Mouse (Mus musculus): ENCODE results near the gene Nat8f7. TPM values are rescaled to one million over a fixed set of nuclear protein-coding genes. Genes with fewer than 3 reads are reported as not detected.

Gene Nat8f7
- not detected in 2 replicates for polyA plus RNA-seq (2012; rRNA removed)

GRCm38 (mm10) chr6:85713105-85713504, at the start of gene Nat8f7:
Gene Nat8f7 (minus strand): TSS chr6:85713205.

Other genes with a start within 250 kb of the Nat8f7 start
- 2.9 and 3.3 TPM in 2 replicates for gene Fbxo41, start 210.2 kb downstream of the Nat8f7 start, polyA plus RNA-seq (2012; rRNA removed)
- 0.05 TPM in 1 of 2 replicates, not detected in the other for gene Egr4, start 199.6 kb downstream of the Nat8f7 start, polyA plus RNA-seq (2012; rRNA removed)
- gene Alms1, start 125.7 kb downstream of the Nat8f7 start, polyA plus RNA-seq (2012; rRNA removed) = 7.8 and 9.6 TPM in 2 replicates
- 0.02 TPM in 1 of 2 replicates, not detected in the other for gene Nat8f3, start 52.5 kb upstream of the Nat8f7 start, polyA plus RNA-seq (2012; rRNA removed)
- gene Nat8f6, start 107.7 kb upstream of the Nat8f7 start, polyA plus RNA-seq (2012; rRNA removed) = not detected in 2 replicates
- gene Nat8f5, start 107.8 kb upstream of the Nat8f7 start, polyA plus RNA-seq (2012; rRNA removed) = not detected in 2 replicates
- not detected in 2 replicates for gene Nat8, start 118.9 kb upstream of the Nat8f7 start, polyA plus RNA-seq (2012; rRNA removed)
- 0.01 TPM in 1 of 2 replicates, not detected in the other for gene Nat8f2, start 156.0 kb upstream of the Nat8f7 start, polyA plus RNA-seq (2012; rRNA removed)
- gene Nat8f4, start 191.7 kb upstream of the Nat8f7 start, polyA plus RNA-seq (2012; rRNA removed) = 3.1 and 3.8 TPM in 2 replicates
- gene Tprkb, start 198.7 kb upstream of the Nat8f7 start, polyA plus RNA-seq (2012; rRNA removed) = 20.8 and 25.0 TPM in 2 replicates
- 6.7 and 7.7 TPM in 2 replicates for gene Nat8f1, start 202.5 kb upstream of the Nat8f7 start, polyA plus RNA-seq (2012; rRNA removed)
- 59.7 and 98.9 TPM in 2 replicates for gene Dusp11, start 248.5 kb upstream of the Nat8f7 start, polyA plus RNA-seq (2012; rRNA removed)

All from central nervous system, embryonic 11.5 days (tissue).